Mouse (Mus musculus) lung, adult 2 months (tissue): ENCODE results near the gene Cdc42bpa.

Experiments used
- CTCF ChIP-seq: fragments of 200-500 bp; IDR thresholded peaks from 2 replicates; pipeline ENCODE4 v1.5.1; 2011; ENCODE audit warnings: mild to moderate bottlenecking, low read length, control low read depth; ENCODE audit not compliant: insufficient read depth
- POLR2A ChIP-seq: fragments of 200-500 bp; IDR thresholded peaks from 2 replicates; pipeline ENCODE4 v1.6.1; 2011; ENCODE audit warnings: low read depth, mild to moderate bottlenecking, control low read depth, low read length, borderline replicate concordance; ENCODE audit errors: extremely low read depth

DNA sequence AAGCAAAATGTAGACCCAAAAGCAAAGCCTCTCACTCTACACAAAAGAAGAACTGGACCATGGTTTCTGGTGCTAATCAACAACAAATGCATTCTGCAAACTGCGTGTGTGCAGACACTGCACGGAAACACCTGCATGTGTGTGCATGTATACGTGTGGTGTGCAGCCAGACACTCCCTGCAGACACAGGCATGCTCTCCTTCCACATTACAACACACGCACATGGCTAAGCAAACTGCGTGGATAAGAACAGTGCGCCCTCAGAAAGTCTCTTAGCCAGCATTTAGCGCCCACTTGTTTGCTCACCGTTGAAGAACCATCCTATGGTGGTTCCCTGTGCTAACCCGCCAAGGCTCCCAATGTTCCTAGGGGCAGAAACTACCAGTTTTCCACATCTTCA lies 233.8 kb downstream of the Cdc42bpa start:
- TF ChIP-seq POLR2A: no peak
- TF ChIP-seq CTCF: no peak
